Mouse (Mus musculus): ENCODE results near the gene S100a2. TPM values are rescaled to one million over a fixed set of nuclear protein-coding genes. Genes with fewer than 3 reads are reported as not detected.

Gene S100a2
- not detected in 2 replicates for polyA plus RNA-seq (2016; fragmentation: Nextera tagmentation; extraction: Ambion mirVana)

GRCm38 (mm10) chr3:90589947-90590346 lies at the start of gene S100a2:
Gene S100a2, plus strand, starts transcription at chr3:90590247.
- H3K9me3 ChIP-seq (replicated peaks), result no peaks in the 10 kb centered on the region
- H3K4me1 ChIP-seq, result no peaks in the 10 kb centered on the region; the same call in 1 of the 2 replicates
- H3K36me3 ChIP-seq, result no peaks in the 10 kb centered on the region
- H3K27me3 ChIP-seq (replicated peaks), result no peaks in the 10 kb centered on the region
- no peak within 1 kb of the TSS for H3K4me2 ChIP-seq
- ATAC-seq, result no peak
- no peak within 1 kb of the TSS for H3K27ac ChIP-seq
- 60% methylated on average over 8 of the region's 8 CpGs for WGBS (ENCODE audit: insufficient replicate concordance)
- no peak within 1 kb of the TSS for H3K9ac ChIP-seq
- no peak within 1 kb of the TSS for H3K4me3 ChIP-seq

DNA sequence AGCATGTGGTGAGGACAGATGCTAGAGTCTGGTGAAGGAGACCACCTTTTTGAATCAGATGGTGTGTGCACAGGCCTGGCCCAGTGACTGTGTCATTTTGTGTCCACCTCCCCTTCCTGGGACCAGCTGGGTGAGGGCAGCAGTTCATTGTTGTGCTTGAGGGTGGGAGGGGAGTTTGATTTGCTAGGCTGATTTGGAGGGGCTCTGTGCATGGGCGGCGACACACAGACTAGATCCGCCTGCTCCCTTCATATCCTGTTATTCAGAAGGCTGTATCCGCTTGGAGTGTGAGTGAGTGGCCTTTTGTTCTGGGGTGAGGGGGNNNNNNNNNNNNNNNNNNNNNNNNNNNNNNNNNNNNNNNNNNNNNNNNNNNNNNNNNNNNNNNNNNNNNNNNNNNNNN lies 49.1 kb upstream of the S100a2 start:
- Histone ChIP-seq H3K27me3 (replicated peaks) (peaks cover 18% of the 10 kb centered on the region; the same call in 1 of the 2 replicates), H3K4me3 (no peak overlapping the region), H3K9ac (no peak overlapping the region), H3K27ac (no peak overlapping the region), H3K4me1 (no peaks in the 10 kb centered on the region; the same call in 1 of the 2 replicates), H3K9me3 (replicated peaks) (no peaks in the 10 kb centered on the region), H3K36me3 (no peaks in the 10 kb centered on the region), H3K4me2 (no peak overlapping the region)
- 61% methylated on average over 4 of the region's 4 CpGs for WGBS (ENCODE audit: insufficient replicate concordance)
- no peak for ATAC-seq

GRCm38 (mm10) chr3:90549676-90550420 lies 40.2 kb upstream of the S100a2 start:
- Histone ChIP-seq H3K27ac (no peak overlapping the region), H3K4me3 (no peak overlapping the region), H3K36me3 (no peaks in the 10 kb centered on the region), H3K27me3 (replicated peaks) (0 out of 2 replicates have a peak, but pooled peaks cover 4% of the 10 kb centered on the region), H3K9ac (no peak overlapping the region), H3K4me1 (no peaks in the 10 kb centered on the region), H3K4me2 (no peak overlapping the region), H3K9me3 (replicated peaks) (no peaks in the 10 kb centered on the region)
- WGBS (ENCODE audit: insufficient replicate concordance), result 53% methylated on average over 5 of the region's 5 CpGs
- ATAC-seq, result no peak

DNA sequence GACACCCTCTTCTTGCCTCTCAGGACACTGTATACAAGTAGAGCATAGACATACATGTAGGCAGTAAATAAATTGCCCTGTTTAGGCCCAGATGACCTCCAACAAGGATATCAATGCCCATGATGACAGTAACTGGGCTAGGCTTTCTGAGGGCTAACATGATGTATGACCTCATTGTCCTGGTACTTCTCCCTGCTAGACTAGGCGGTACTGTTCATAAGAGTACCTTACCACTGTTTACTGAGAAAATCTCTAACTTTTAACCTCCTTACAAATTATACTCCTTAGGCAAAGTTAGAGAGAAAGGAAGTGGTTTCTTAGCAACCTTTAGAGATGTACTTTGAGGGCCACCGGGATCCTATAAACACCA lies 39.6 kb upstream of the S100a2 start:
- Histone ChIP-seq H3K9me3 (replicated peaks) (no peaks in the 10 kb centered on the region), H3K27ac (no peak overlapping the region), H3K27me3 (replicated peaks) (0 out of 2 replicates have a peak, but pooled peaks cover 4% of the 10 kb centered on the region), H3K4me3 (no peak overlapping the region), H3K36me3 (no peaks in the 10 kb centered on the region), H3K9ac (no peak overlapping the region), H3K4me1 (no peaks in the 10 kb centered on the region), H3K4me2 (no peak overlapping the region)
- ATAC-seq, result no peak
- WGBS (ENCODE audit: insufficient replicate concordance), result 75% methylated on average over 2 of the region's 2 CpGs

GRCm38 (mm10) chr3:90552231-90552630 lies 37.8 kb upstream of the S100a2 start:
- no peak for ATAC-seq
- Histone ChIP-seq H3K9ac (no peak overlapping the region), H3K4me1 (no peaks in the 10 kb centered on the region)

DNA sequence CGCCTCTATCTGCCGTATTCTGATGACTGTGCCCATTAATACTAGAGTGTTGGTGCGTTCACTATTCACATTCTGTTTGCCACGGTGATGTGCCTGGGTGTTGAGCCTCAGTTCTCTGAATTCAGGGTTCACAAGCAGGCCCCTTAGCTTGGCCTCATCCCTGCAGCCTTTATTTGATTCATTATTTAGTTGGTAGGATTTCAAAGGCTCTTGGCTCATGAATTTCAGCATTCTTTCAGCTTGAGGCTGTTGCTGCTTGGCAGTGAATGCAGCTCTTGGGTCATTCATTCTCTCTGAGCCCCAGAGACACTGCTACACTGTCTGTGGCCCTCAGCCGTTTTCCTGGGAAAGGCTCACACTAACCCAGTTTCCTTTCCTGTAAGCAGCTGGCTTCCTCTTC lies 34.1 kb upstream of the S100a2 start:
- H3K27me3 ChIP-seq (replicated peaks), result 0 out of 2 replicates have a peak, but pooled peaks cover 4% of the 10 kb centered on the region
- ATAC-seq, result no peak
- H3K4me2 ChIP-seq, result no peak overlapping the region
- no peaks in the 10 kb centered on the region for H3K9me3 ChIP-seq (replicated peaks)
- H3K4me3 ChIP-seq, result no peak overlapping the region
- no peak overlapping the region for H3K9ac ChIP-seq
- no peaks in the 10 kb centered on the region for H3K36me3 ChIP-seq
- H3K4me1 ChIP-seq, result no peaks in the 10 kb centered on the region
- 60% methylated on average over 5 of the region's 5 CpGs for WGBS (ENCODE audit: insufficient replicate concordance)
- H3K27ac ChIP-seq, result no peak overlapping the region

More at GRCm38 (mm10) chr3:90552231-90552630, 37.8 kb upstream of the S100a2 start:
- H3K4me3 ChIP-seq, result no peak overlapping the region
- H3K27ac ChIP-seq, result no peak overlapping the region
- no peak overlapping the region for H3K4me2 ChIP-seq
- H3K36me3 ChIP-seq, result no peaks in the 10 kb centered on the region
- 67% methylated on average over 2 of the region's 2 CpGs for WGBS (ENCODE audit: insufficient replicate concordance)
- H3K9me3 ChIP-seq (replicated peaks), result no peaks in the 10 kb centered on the region
- H3K27me3 ChIP-seq (replicated peaks), result 0 out of 2 replicates have a peak, but pooled peaks cover 4% of the 10 kb centered on the region

GRCm38 (mm10) chr3:90560008-90560628 lies 29.9 kb upstream of the S100a2 start, which contains the start of gene S100a3:
Gene S100a3, plus strand, starts transcription at chr3:90560578.
- 55% methylated on average over 6 of the region's 6 CpGs for whole genome bisulfite sequencing (ENCODE audit: insufficient replicate concordance)
- H3K4me1 ChIP-seq, result no peaks in the 10 kb centered on the region
- H3K36me3 ChIP-seq, result no peaks in the 10 kb centered on the region
- no peak within 1 kb of the TSS for H3K4me2 ChIP-seq
- no peak for ATAC-seq
- H3K27me3 ChIP-seq (replicated peaks), result no peaks in the 10 kb centered on the region; the same call in 1 of the 2 replicates
- H3K4me3 ChIP-seq, result no peak within 1 kb of the TSS
- no peaks in the 10 kb centered on the region for H3K9me3 ChIP-seq (replicated peaks)
- H3K9ac ChIP-seq, result no peak within 1 kb of the TSS
- no peak within 1 kb of the TSS for H3K27ac ChIP-seq

GRCm38 (mm10) chr3:90574691-90575090 lies 15.4 kb upstream of the S100a2 start:
- H3K4me2 ChIP-seq, result no peak overlapping the region
- no peaks in the 10 kb centered on the region for H3K9me3 ChIP-seq (replicated peaks)
- no peak overlapping the region for H3K4me3 ChIP-seq
- 68% methylated on average over 5 of the region's 5 CpGs for WGBS (ENCODE audit: insufficient replicate concordance)
- no peaks in the 10 kb centered on the region for H3K36me3 ChIP-seq
- H3K9ac ChIP-seq, result no peak overlapping the region
- no peaks in the 10 kb centered on the region for H3K27me3 ChIP-seq (replicated peaks)
- H3K4me1 ChIP-seq, result no peaks in the 10 kb centered on the region
- ATAC-seq, result no peak
- no peak overlapping the region for H3K27ac ChIP-seq

GRCm38 (mm10) chr3:90575320-90575719 lies 14.7 kb upstream of the S100a2 start:
- Histone ChIP-seq H3K4me3 (no peak overlapping the region), H3K27ac (no peak overlapping the region), H3K4me1 (no peaks in the 10 kb centered on the region), H3K36me3 (no peaks in the 10 kb centered on the region), H3K9ac (no peak overlapping the region), H3K4me2 (no peak overlapping the region), H3K27me3 (replicated peaks) (no peaks in the 10 kb centered on the region), H3K9me3 (replicated peaks) (no peaks in the 10 kb centered on the region)
- 73% methylated on average over 3 of the region's 3 CpGs for WGBS (ENCODE audit: insufficient replicate concordance)
- no peak for ATAC-seq

GRCm38 (mm10) chr3:90576351-90577001 lies 13.6 kb upstream of the S100a2 start:
- H3K36me3 ChIP-seq, result no peaks in the 10 kb centered on the region
- no peaks in the 10 kb centered on the region for H3K4me1 ChIP-seq
- no peak overlapping the region for H3K27ac ChIP-seq
- no peak overlapping the region for H3K4me3 ChIP-seq
- H3K4me2 ChIP-seq, result no peak overlapping the region
- H3K9me3 ChIP-seq (replicated peaks), result no peaks in the 10 kb centered on the region
- no peak for ATAC-seq
- no peak overlapping the region for H3K9ac ChIP-seq
- WGBS (ENCODE audit: insufficient replicate concordance), result 59% methylated on average over 10 of the region's 10 CpGs
- no peaks in the 10 kb centered on the region for H3K27me3 ChIP-seq (replicated peaks)

GRCm38 (mm10) chr3:90579433-90579832 lies 10.6 kb upstream of the S100a2 start:
- Histone ChIP-seq H3K36me3 (no peaks in the 10 kb centered on the region), H3K27me3 (replicated peaks) (no peaks in the 10 kb centered on the region), H3K27ac (no peak overlapping the region), H3K9ac (no peak overlapping the region), H3K9me3 (replicated peaks) (no peaks in the 10 kb centered on the region), H3K4me1 (no peaks in the 10 kb centered on the region), H3K4me3 (no peak overlapping the region), H3K4me2 (no peak overlapping the region)
- 71% methylated on average over 7 of the region's 7 CpGs for WGBS (ENCODE audit: insufficient replicate concordance)
- ATAC-seq, result no peak

GRCm38 (mm10) chr3:90581141-90581540 lies 8.9 kb upstream of the S100a2 start:
- no peak overlapping the region for H3K4me3 ChIP-seq
- no peak overlapping the region for H3K9ac ChIP-seq
- no peaks in the 10 kb centered on the region for H3K9me3 ChIP-seq (replicated peaks)
- no peaks in the 10 kb centered on the region for H3K36me3 ChIP-seq
- ATAC-seq, result no peak
- H3K27me3 ChIP-seq (replicated peaks), result no peaks in the 10 kb centered on the region
- no peak overlapping the region for H3K4me2 ChIP-seq
- 74% methylated on average over 5 of the region's 5 CpGs for WGBS (ENCODE audit: insufficient replicate concordance)
- no peaks in the 10 kb centered on the region for H3K4me1 ChIP-seq
- no peak overlapping the region for H3K27ac ChIP-seq
